Mouse (Mus musculus) naive thymus-derived CD4-positive, alpha-beta T cell, adult 5 months (primary cell): ENCODE data around the gene Fancg. TPM values are rescaled to one million over a fixed set of nuclear protein-coding genes. Genes with fewer than 3 reads are reported as not detected.

Experiments used
- polyA plus RNA-seq: library from polyadenylated mRNA; unstranded; fragments of 100-300 nt; shearing (Covaris generic); gene quantifications from one replicate; pipeline ENCODE4 v1.2.1, GENCODE M21; 2017

Fancg gene
- polyA plus RNA-seq = 19.4 TPM

GRCm38 (mm10) chr4:43010161-43011038 is at the start of gene Fancg:
Gene Fancg, minus strand, starts transcription at chr4:43010506.

GRCm38 (mm10) chr4:43058753-43059654 is 48.7 kb upstream of the Fancg start, which contains the start of gene Unc13b:
Gene Unc13b, plus strand, starts transcription at chr4:43058953.

GRCm38 (mm10) chr4:43045659-43046302 is 35.5 kb upstream of the Fancg start, which contains the start of gene Fam214b:
Gene Fam214b, minus strand, starts transcription at chr4:43046220.

DNA sequence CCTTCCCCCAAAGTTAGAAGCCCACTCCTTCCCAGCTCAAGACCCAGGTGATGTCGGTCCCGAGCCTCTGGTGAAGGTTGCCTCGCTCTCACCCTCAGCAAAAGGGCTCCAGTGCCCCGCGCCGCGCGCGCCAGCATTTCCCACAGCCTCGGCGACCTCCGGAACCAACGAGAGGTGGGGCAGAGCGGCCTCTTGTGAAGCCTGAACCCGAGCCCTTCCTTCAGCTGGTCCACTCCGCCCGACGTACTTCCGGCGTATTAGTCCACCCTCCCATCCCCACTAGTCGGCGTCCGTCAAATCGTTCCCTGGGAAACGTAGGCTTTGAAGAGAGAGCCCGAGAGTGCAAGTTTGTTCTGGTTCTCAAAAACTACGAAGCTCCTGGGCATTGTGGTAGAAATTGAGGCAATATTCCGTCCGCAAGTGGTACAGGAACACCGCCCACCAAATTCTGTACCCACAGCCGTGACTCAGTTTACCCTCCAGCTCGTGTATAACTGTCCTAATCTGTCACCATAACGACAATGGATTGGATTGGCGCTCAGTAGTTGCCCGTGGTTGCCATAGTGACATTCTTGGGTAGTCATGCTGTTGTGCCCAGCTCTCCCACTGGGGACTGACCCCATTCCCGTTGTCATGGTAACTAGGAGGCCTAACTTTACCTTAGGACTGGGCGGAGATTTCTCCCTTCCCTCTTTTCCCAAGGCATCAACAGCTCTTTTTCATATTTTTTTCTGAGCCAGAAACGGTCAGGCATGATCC is 21.1 kb upstream of the Fancg start, which contains the start of gene Stoml2:
Gene Stoml2, minus strand, starts transcription at position 474 of the 759 bp plus-strand sequence.

DNA sequence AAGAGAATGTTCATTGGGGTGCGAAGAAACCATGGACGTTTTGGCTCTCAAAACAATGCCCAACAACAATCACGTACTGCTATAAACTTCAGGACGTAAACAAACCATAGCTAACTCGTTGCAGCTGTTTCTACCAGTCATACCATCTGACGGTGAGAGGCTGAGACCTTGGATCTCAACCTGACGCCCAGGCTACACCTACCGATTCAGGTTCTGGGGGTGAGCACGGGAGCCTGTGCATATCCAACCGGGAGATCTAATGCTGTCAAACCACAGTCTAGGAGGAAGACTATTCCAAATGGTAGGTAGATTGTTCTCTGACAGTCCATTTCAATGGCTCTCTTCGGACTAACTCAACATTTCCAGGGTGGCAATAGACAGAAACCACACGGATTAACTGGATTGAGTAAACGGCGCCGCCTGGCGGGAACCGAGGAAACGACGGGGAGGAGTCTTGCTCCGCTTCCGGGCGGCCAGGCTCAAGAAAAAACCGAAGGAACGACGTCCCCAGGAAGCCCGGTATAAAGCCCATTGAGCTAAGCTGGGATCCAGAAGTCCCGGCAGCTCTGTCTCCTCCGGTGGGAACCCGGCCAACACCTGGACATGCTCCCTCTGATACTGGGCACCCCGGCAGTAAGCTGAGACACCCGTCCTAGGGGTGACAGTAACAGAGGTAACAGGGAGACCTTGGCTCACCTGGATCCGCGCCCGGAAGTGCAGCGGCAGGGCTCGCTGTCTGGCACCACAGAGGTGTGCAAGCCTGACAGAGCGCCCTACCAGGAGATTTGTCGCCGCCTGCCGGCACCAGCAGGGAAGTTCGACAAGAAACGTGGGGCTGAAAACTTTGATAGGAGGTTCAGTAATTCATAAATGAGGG is 15.0 kb upstream of the Fancg start, which contains the start of gene Pigo:
Gene Pigo, minus strand, starts transcription at position 736 of the 877 bp plus-strand sequence.

DNA sequence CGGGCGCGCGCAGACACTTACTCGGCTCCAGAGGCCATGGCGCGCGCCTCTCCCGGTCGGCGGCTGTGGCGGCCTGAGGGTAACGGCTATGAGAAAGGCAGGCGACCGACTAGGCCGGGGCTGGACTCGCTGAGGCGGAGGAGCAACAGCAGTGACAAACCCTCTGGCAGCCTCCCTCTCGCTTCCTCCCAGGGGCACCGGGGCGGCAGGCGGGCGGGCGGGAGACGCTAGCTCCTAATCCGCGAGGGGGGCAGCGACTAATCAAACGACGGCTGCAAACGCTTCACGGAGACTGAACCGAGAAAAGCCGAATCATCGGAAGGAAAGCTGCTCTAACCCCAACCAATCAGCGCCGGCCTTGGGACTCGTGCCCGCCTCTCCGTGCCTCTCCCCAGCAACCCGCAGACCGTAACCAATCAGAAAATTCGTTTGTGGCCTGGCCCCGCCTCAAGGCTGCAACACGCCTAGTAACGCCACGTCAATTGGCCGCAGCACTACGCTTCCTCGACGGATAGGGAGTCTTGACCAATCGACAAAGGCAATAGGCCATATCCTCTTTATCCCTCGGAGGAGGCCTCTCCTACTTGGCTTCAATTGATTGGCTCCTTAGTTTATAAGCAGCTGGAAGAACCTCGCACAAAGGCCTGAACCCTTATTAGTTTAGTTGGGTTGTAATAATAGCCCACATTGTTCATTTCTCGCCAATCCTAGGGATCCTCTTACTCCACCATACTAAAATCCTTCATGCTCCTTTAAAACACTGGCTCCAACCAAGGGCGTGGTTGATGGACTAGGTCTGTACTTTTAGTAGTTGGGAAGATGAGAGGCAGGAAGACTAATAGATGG is 9.9 kb downstream of the Fancg start, which contains the start of gene Vcp:
Gene Vcp, minus strand, starts transcription at position 367 of the 846 bp plus-strand sequence.

DNA sequence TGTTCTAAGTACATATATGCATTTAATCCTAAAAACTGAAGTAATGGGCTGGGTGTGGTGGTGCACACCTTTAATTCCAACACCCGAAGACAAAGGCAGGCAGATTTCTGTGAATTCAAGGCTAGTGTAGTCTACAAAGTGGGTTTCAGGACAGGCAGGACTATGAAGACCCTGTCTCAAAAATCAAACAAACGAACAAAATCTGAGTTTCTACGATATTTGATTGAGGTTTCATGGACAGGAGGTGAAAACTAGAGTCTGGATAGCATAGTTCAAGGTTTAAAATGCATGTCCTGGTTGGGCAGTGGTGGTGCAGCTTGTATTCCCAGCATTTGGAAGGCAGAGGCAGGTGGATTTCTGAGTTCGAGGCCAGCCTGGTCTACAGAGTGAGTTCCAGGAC is 41.0 kb downstream of the Fancg start, which contains the start of gene 1700022I11Rik:
Gene 1700022I11Rik, plus strand, starts transcription at position 301 of the 400 bp plus-strand sequence.

Other genes with a start within 250 kb of the Fancg start
- not detected for gene Ccl21a, start 236.5 kb downstream of the Fancg start, polyA plus RNA-seq
- not detected for gene Fam205a1, start 156.6 kb downstream of the Fancg start, polyA plus RNA-seq
- gene Gm12394, start 153.7 kb downstream of the Fancg start, polyA plus RNA-seq = not detected
- gene Fam205c, start 136.3 kb downstream of the Fancg start, polyA plus RNA-seq = not detected
- gene Phf24, start 93.8 kb downstream of the Fancg start, polyA plus RNA-seq = not detected
- gene Dnajb5, start 60.7 kb downstream of the Fancg start, polyA plus RNA-seq = 38.1 TPM
- not detected for gene 1700022I11Rik, start 40.9 kb downstream of the Fancg start, polyA plus RNA-seq
- gene Vcp, start 10.0 kb downstream of the Fancg start, polyA plus RNA-seq = 266 TPM
- 53.9 TPM for gene Pigo, start 15.3 kb upstream of the Fancg start, polyA plus RNA-seq
- 70.0 TPM for gene Stoml2, start 21.2 kb upstream of the Fancg start, polyA plus RNA-seq
- 2.4 TPM for gene Fam214b, start 35.7 kb upstream of the Fancg start, polyA plus RNA-seq
- 0.42 TPM for gene Unc13b, start 48.4 kb upstream of the Fancg start, polyA plus RNA-seq